Mouse (Mus musculus): ENCODE data around the gene Sept8.
"Not testable (repeated sequence)": the region's sequence is repeated elsewhere in the genome, so short reads cannot be mapped to it uniquely, and the experiment has no call there.

The Sept8 gene

GRCm38 (mm10) chr11:53528397-53529252, 9.6 kb downstream of the Sept8 start:
- no peak for DNase-seq

- peak; percentile 81 for DNase-seq
These were observed 10.1 kb downstream of the Sept8 start for GRCm38 (mm10) chr11:53529253-53529557.

- no peak for DNase-seq
These were observed 10.9 kb downstream of the Sept8 start for GRCm38 (mm10) chr11:53530001-53530400.

- DNase-seq, result no peak
These were observed 12.6 kb downstream of the Sept8 start for GRCm38 (mm10) chr11:53531578-53532230.

GRCm38 (mm10) chr11:53532231-53532620, 13.2 kb downstream of the Sept8 start:
- DNase-seq, result no peak

- DNase-seq, result peak; percentile 54
These were observed 20.0 kb downstream of the Sept8 start for GRCm38 (mm10) chr11:53539002-53539491.

GRCm38 (mm10) chr11:53540394-53540793, 21.3 kb downstream of the Sept8 start:
- DNase-seq, result no peak

GRCm38 (mm10) chr11:53541222-53541621, 22.2 kb downstream of the Sept8 start:
- peak; percentile 53 for DNase-seq

- DNase-seq, result no peak
These were observed 24.0 kb downstream of the Sept8 start for GRCm38 (mm10) chr11:53543021-53543420.

- no peak for DNase-seq
These were observed 27.2 kb downstream of the Sept8 start for GRCm38 (mm10) chr11:53546271-53546670.

GRCm38 (mm10) chr11:53547566-53547965, 28.5 kb downstream of the Sept8 start:
- DNase-seq, result no peak

- no peak for DNase-seq
These were observed 29.1 kb downstream of the Sept8 start for GRCm38 (mm10) chr11:53548036-53548605.

GRCm38 (mm10) chr11:53550714-53551113, 31.7 kb downstream of the Sept8 start:
- no peak for DNase-seq

- DNase-seq, result no peak
These were observed 32.7 kb downstream of the Sept8 start for GRCm38 (mm10) chr11:53551754-53552153.

GRCm38 (mm10) chr11:53556529-53556928, 37.5 kb downstream of the Sept8 start:
- not testable (repeated sequence) for DNase-seq

- DNase-seq, result not testable (repeated sequence)
These were observed 38.9 kb downstream of the Sept8 start for GRCm38 (mm10) chr11:53557992-53558391.

GRCm38 (mm10) chr11:53559980-53560379, 40.9 kb downstream of the Sept8 start:
- not testable (repeated sequence) for DNase-seq

- no peak for DNase-seq
These were observed 42.9 kb downstream of the Sept8 start for GRCm38 (mm10) chr11:53561986-53562385.

- DNase-seq, result no peak
These were observed 47.6 kb downstream of the Sept8 start for GRCm38 (mm10) chr11:53566646-53567045.

- peak; percentile 96 for DNase-seq
These were observed 48.4 kb downstream of the Sept8 start, which contains the start of gene Kif3a for GRCm38 (mm10) chr11:53567224-53568014. Kif3a (plus strand) TSS chr11:53567379.

- no peak for DNase-seq
These were observed 61.5 kb downstream of the Sept8 start for GRCm38 (mm10) chr11:53580562-53580961.

GRCm38 (mm10) chr11:53583151-53583550, 64.1 kb downstream of the Sept8 start:
- DNase-seq, result no peak

GRCm38 (mm10) chr11:53584849-53585248, 65.8 kb downstream of the Sept8 start:
- no peak for DNase-seq
